Comparison of ENCODE assay signal across 11 mouse cellular contexts in the genomic region with DNA sequence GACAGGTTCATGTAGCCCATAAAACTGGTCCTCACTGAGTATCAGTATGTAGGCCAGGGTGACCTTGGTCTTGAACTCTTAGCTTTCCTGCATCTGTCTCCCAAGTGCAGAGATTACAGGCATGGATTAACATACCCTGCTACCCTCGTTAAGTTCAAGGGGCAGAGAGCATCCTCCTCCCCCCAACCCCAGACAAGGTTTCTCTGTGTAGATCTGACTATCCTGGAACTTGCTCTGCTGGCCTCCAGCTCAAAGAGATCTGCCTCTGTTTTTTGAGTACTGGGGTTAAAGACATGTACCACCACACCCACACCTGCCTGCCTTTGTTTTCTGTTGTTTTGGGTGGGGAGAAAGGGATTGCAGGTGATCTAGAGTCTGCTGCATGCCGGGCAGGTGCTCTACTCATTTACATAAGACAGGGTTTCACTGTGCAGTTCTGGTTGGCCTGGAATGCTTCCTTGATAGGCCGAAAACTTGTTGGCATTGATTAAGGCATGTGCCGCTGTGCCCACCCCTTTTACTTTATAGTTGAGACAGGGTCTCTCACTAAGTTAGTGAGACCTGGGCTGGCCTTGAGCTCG. TPM values are rescaled to one million over a fixed set of nuclear protein-coding genes. Genes with fewer than 3 reads are reported as not detected.
A peak's percentile ranks its signal among the peaks of the same experiment; 100 is the strongest.
DNase-seq lines count a peak whose midpoint lies in the region; ATAC-seq lines count a peak whose summit lies in the region.
"Had no signal": no experiment of that assay in that cellular context is flagged by ENCODE, and none has a peak within 500 bp of the region (broad histone marks: within the 10 kb centered on the region; RNA-seq: fewer than 3 reads in every experiment).

No protein-coding gene starts in this region.

- WGBS in liver, embryonic 13.5 days (ENCODE audit: insufficient replicate concordance), result 79% methylated on average over 5 of the region's 5 CpGs

- intact Hi-C loops in left cerebral cortex, postnatal 10 days (cut with DNase I), result no loop called here

- peak overlapping the region; percentile 97 for H3K9ac ChIP-seq in liver, embryonic 13.5 days

- peaks cover 58% of the 10 kb centered on the region for H3K36me3 ChIP-seq in erythroblast, embryonic 14.5 days (ENCODE audit: control insufficient read depth)
- peaks cover 52% of the 10 kb centered on the region for H3K36me3 ChIP-seq in megakaryocyte, embryonic 14.5 days (replicated peaks; ENCODE audit: low read length)
- H3K36me3 ChIP-seq in liver, embryonic 13.5 days, result peaks cover 50% of the 10 kb centered on the region

- H3K27ac ChIP-seq in liver, embryonic 13.5 days, result peak overlapping the region; percentile 98

- DNase-seq in liver, embryonic 13.5 days, result no peak
- no peak for DNase-seq in left cerebral cortex, postnatal 10 days (ENCODE audit: extremely low spot score in 1 of 2, low spot score in 2 of 2)
- no peak for DNase-seq in spleen, postnatal 36 days (ENCODE audit: low spot score in 2 of 2)
- no peak for DNase-seq in kidney, postnatal 10 days
- DNase-seq: B cell, adult 2 months; cerebellum, adult 18-20 months; lung, postnatal 36 days had no signal

- no peaks in the 10 kb centered on the region for H3K27me3 ChIP-seq in erythroblast, embryonic 14.5 days (ENCODE audit: control insufficient read depth)
- H3K27me3 ChIP-seq in megakaryocyte, embryonic 14.5 days (replicated peaks), result no peaks in the 10 kb centered on the region
- no peaks in the 10 kb centered on the region for H3K27me3 ChIP-seq in liver, embryonic 13.5 days

- peak overlapping the region; percentile 92 for H3K4me3 ChIP-seq in erythroblast, embryonic 14.5 days (replicated peaks)
- peak overlapping the region; percentile 3 for H3K4me3 ChIP-seq in megakaryocyte, embryonic 14.5 days (replicated peaks)
- peak overlapping the region; percentile 92 for H3K4me3 ChIP-seq in liver, embryonic 13.5 days (replicated peaks)

- H3K4me2 ChIP-seq in liver, embryonic 13.5 days, result peak overlapping the region; percentile 73

- no peak for ATAC-seq in erythroblast, adult 5-6 weeks (replicated peaks; ENCODE audit: low FRiP score, poor library complexity, severe bottlenecking)
- ATAC-seq in megakaryocyte, adult 5-6 weeks (ENCODE audit: poor library complexity, severe bottlenecking), result no peak
- ATAC-seq in liver, embryonic 13.5 days (ENCODE audit: low read depth), result no peak

- H3K9me3 ChIP-seq in erythroblast, embryonic 14.5 days (ENCODE audit: control insufficient read depth, low read length), result peaks cover 3% of the 10 kb centered on the region; the same call in 1 of the 2 replicates
- H3K9me3 ChIP-seq in megakaryocyte, embryonic 14.5 days, result no peaks in the 10 kb centered on the region
- H3K9me3 ChIP-seq in liver, embryonic 13.5 days (replicated peaks), result no peaks in the 10 kb centered on the region

- H3K4me1 ChIP-seq in erythroblast, embryonic 14.5 days (ENCODE audit: control insufficient read depth), result peaks cover 74% of the 10 kb centered on the region
- peaks cover 40% of the 10 kb centered on the region for H3K4me1 ChIP-seq in megakaryocyte, embryonic 14.5 days
- peaks cover 78% of the 10 kb centered on the region for H3K4me1 ChIP-seq in liver, embryonic 13.5 days (replicated peaks)

RNA-seq across cellular contexts. Expression of gene Slc9a8, which starts 1.6 kb away (rescaled TPM):
- polyA plus RNA-seq in erythroblast, embryonic 14.5 days (2012), result 0.95 and 1.2 TPM in 2 replicates
- 123 and 129 TPM in 2 replicates for total RNA-seq in erythroblast, adult 5-6 weeks (2015; ENCODE audit: low replicate concordance)
- 111 and 194 TPM in 2 replicates for total RNA-seq in erythroblast, adult 5-6 weeks (2017; ENCODE audit: low replicate concordance)
- 3.4 and 4.4 TPM in 2 replicates for polyA plus RNA-seq in megakaryocyte, embryonic 14.5 days (2012; ENCODE audit: insufficient read depth, low replicate concordance)
- 19.1 and 27.9 TPM in 2 replicates for total RNA-seq in megakaryocyte, adult 5-6 weeks (2015)
- total RNA-seq in megakaryocyte, adult 5-6 weeks (2017), result 17.2 and 24.7 TPM in 2 replicates
- 12.0 and 13.4 TPM in 2 replicates for polyA plus RNA-seq in liver, embryonic 13.5 days (2015; fragmentation: Nextera tagmentation; extraction: Ambion mirVana)
- 10 to 100 TPM; 33.9 to 35.6 TPM for total RNA-seq in left cerebral cortex, postnatal 10 days (2021)

Comparison
In these comparisons a context has a peak if more than half of its experiments do, and no peak if none do; other contexts are left out.
1. H3K4me3 ChIP-seq: peak in every context shown above with its lines; median percentile 92 in erythroblast, embryonic 14.5 days; 92 in liver, embryonic 13.5 days; 3 in megakaryocyte, embryonic 14.5 days.